Mouse (Mus musculus) stomach, embryonic 16.5 days (tissue): ENCODE results near the gene Trim63. TPM values are rescaled to one million over a fixed set of nuclear protein-coding genes. Genes with fewer than 3 reads are reported as not detected.
"Not testable (repeated sequence)": the region's sequence is repeated elsewhere in the genome, so short reads cannot be mapped to it uniquely, and the experiment has no call there.

Experiments used
- ATAC-seq: fragments of 200-750 bp; cut with Nextera tagmentation; 2 replicates; pipeline ENCODE4 v1.8.0; 2017; ENCODE audit warnings: moderate number of reproducible peaks, moderate TSS enrichment; ENCODE audit not compliant: insufficient read depth, low FRiP score
- H3K27ac ChIP-seq: fragments of 300-500 bp; sonication (generic); 2 replicates; pipeline ENCODE4 v1.5.1; 2014; ENCODE audit warnings: low read length
- H3K27me3 ChIP-seq: fragments of 300-500 bp; sonication (generic); 2 replicates; pipeline ENCODE4 v1.6.1; 2014; ENCODE audit warnings: low read length, control low read depth, mixed read lengths; ENCODE audit not compliant: control insufficient read depth, insufficient read depth
- H3K36me3 ChIP-seq: fragments of 300-500 bp; sonication (generic); 2 replicates; pipeline ENCODE4 v1.6.1; 2014; ENCODE audit warnings: low read length; ENCODE audit not compliant: control insufficient read depth, insufficient read depth
- H3K4me1 ChIP-seq: fragments of 300-500 bp; sonication (generic); 2 replicates; pipeline ENCODE4 v1.6.1; 2014; ENCODE audit warnings: low read length, control low read depth, mixed read lengths; ENCODE audit not compliant: control insufficient read depth, insufficient read depth
- H3K4me2 ChIP-seq: fragments of 300-500 bp; sonication (generic); 2 replicates; pipeline ENCODE4 v1.6.1; 2014; ENCODE audit warnings: low read depth, low read length, mixed read lengths
- H3K4me3 ChIP-seq: fragments of 300-500 bp; sonication (generic); replicated peaks from 2 replicates; pipeline ENCODE4 v1.5.1; 2014; ENCODE audit warnings: mild to moderate bottlenecking, low read length
- H3K9ac ChIP-seq: fragments of 300-500 bp; sonication (generic); 2 replicates; pipeline ENCODE4 v1.6.1; 2014; ENCODE audit warnings: low read length
- H3K9me3 ChIP-seq: fragments of 300-500 bp; sonication (generic); replicated peaks from 2 replicates; pipeline ENCODE4 v1.6.1; 2016; ENCODE audit warnings: low read length, control low read depth; ENCODE audit not compliant: control insufficient read depth
- WGBS: fragments of 180-500 bp; shearing (Covaris S2); extraction: QIAGEN DNeasy Blood & Tissue Kit; methylation state at CpG from one replicate; pipeline ENCODE4 v1.1.7; 2014; 5-methylcytosine and 5-hydroxymethylcytosine counted together
- polyA plus RNA-seq: library from polyadenylated mRNA; unstranded; fragments of >200 nt; fragmentation: Nextera tagmentation; extraction: Ambion mirVana; gene quantifications from 2 replicates; pipeline ENCODE4 v1.2.1, GENCODE M21; 2015

The Trim63 gene
- polyA plus RNA-seq, 1 experiment from 2014 or later, result 1.4 TPM

GRCm38 (mm10) chr4:134324655-134325054 is 9.7 kb downstream of the Trim63 start:
- WGBS, result 45% methylated on average over 5 of the region's 5 CpGs
- Histone ChIP-seq H3K27me3 (no peaks in the 10 kb centered on the region), H3K9me3 (no peaks in the 10 kb centered on the region), H3K9ac (no peak overlapping the region), H3K4me3 (no peak overlapping the region), H3K27ac (no peak overlapping the region), H3K4me2 (no peak overlapping the region), H3K36me3 (no peaks in the 10 kb centered on the region), H3K4me1 (no peaks in the 10 kb centered on the region)
- ATAC-seq, result no peak

GRCm38 (mm10) chr4:134326859-134327530 is 12.1 kb downstream of the Trim63 start:
- Histone ChIP-seq H3K4me3 (no peak overlapping the region), H3K4me1 (no peaks in the 10 kb centered on the region), H3K4me2 (no peak overlapping the region), H3K9ac (no peak overlapping the region), H3K27ac (no peak overlapping the region), H3K9me3 (no peaks in the 10 kb centered on the region), H3K27me3 (no peaks in the 10 kb centered on the region), H3K36me3 (no peaks in the 10 kb centered on the region)
- ATAC-seq, result peak; percentile 55; the same call in 1 of the 2 replicates
- 52% methylated on average over 5 of the region's 5 CpGs for WGBS

- H3K4me2 ChIP-seq, result no peak overlapping the region
- no peaks in the 10 kb centered on the region for H3K9me3 ChIP-seq
- H3K27me3 ChIP-seq, result no peaks in the 10 kb centered on the region
- H3K9ac ChIP-seq, result no peak overlapping the region
- H3K4me3 ChIP-seq, result no peak overlapping the region
- H3K36me3 ChIP-seq, result no peaks in the 10 kb centered on the region
- 56% methylated on average over 8 of the region's 8 CpGs for WGBS
- H3K4me1 ChIP-seq, result no peaks in the 10 kb centered on the region
- H3K27ac ChIP-seq, result no peak overlapping the region
- ATAC-seq, result no peak
Measured at GRCm38 (mm10) chr4:134328151-134328550, 13.2 kb downstream of the Trim63 start.

DNA sequence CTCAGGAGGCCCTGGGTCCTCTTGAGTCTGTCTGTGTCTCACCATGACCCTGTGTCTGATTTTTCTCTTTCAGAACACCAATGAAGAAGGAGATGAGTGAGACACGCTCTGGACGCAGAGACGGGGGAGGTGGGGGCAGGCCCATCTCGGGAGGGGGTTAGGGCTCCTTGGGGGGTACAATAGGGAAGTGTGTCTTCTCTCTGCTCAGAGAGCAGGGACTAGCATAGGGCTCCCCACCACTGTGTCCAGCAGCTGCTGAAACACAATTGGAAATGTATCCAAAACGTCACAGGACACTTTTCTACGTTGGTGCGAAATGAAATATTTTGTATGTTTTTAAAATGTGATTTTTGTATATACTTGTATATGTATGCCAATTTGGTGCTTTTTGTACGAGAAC is 13.9 kb downstream of the Trim63 start:
- Histone ChIP-seq H3K9ac (no peak overlapping the region), H3K27me3 (no peaks in the 10 kb centered on the region), H3K4me2 (no peak overlapping the region), H3K36me3 (no peaks in the 10 kb centered on the region), H3K4me1 (no peaks in the 10 kb centered on the region), H3K9me3 (no peaks in the 10 kb centered on the region), H3K27ac (no peak overlapping the region), H3K4me3 (no peak overlapping the region)
- ATAC-seq, result no peak
- WGBS, result 79% methylated on average over 8 of the region's 8 CpGs

- no peak overlapping the region for H3K4me2 ChIP-seq
- no peak for ATAC-seq
- 72% methylated on average over 5 of the region's 5 CpGs for WGBS
- no peak overlapping the region for H3K4me3 ChIP-seq
- H3K27ac ChIP-seq, result no peak overlapping the region
- no peaks in the 10 kb centered on the region for H3K4me1 ChIP-seq
- H3K9me3 ChIP-seq, result no peaks in the 10 kb centered on the region
- no peaks in the 10 kb centered on the region for H3K27me3 ChIP-seq
- no peaks in the 10 kb centered on the region for H3K36me3 ChIP-seq
- H3K9ac ChIP-seq, result no peak overlapping the region
Measured at GRCm38 (mm10) chr4:134330281-134330680, 15.4 kb downstream of the Trim63 start.

DNA sequence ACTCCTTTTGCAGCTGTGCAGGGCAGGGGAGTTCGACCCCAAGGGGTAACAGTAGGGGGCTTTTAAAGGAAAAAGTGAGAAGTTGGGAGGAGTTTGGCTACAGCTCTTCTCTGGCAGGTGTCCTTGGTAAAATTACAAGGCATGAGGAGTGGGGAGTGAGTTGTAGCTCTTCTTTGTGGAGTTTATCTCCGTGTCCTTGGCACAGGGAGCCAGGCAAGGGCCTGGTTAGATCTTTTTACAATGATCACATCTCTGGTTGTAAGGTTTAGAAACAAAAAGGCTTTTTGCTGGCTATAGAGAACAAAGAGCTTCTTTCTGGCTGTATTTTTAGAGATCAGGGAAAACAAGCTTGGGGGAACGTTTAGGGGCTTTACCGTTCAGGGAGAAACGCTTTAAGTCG is 26.3 kb downstream of the Trim63 start:
- H3K9ac ChIP-seq, H3K27ac ChIP-seq, H3K4me3 ChIP-seq, ATAC-seq, H3K4me1 ChIP-seq, H3K36me3 ChIP-seq, H3K9me3 ChIP-seq, H3K4me2 ChIP-seq: not testable (repeated sequence)
- 73% methylated on average over 6 of the region's 6 CpGs for WGBS
- H3K27me3 ChIP-seq, result peaks cover 36% of the 10 kb centered on the region

- H3K9me3 ChIP-seq, result no peaks in the 10 kb centered on the region
- 39% methylated on average over 11 of the region's 11 CpGs for WGBS
- no peak overlapping the region for H3K27ac ChIP-seq
- no peak overlapping the region; the same call in 1 of the 2 replicates for H3K9ac ChIP-seq
- no peaks in the 10 kb centered on the region for H3K36me3 ChIP-seq
- ATAC-seq, result no peak
- H3K27me3 ChIP-seq, result peaks cover 36% of the 10 kb centered on the region
- peak overlapping the region; percentile 37; the same call in 1 of the 2 replicates for H3K4me3 ChIP-seq
- H3K4me1 ChIP-seq, result peaks cover 10% of the 10 kb centered on the region; the same call in 1 of the 2 replicates
- no peak overlapping the region for H3K4me2 ChIP-seq
Measured at GRCm38 (mm10) chr4:134342213-134342779, 27.4 kb downstream of the Trim63 start.

DNA sequence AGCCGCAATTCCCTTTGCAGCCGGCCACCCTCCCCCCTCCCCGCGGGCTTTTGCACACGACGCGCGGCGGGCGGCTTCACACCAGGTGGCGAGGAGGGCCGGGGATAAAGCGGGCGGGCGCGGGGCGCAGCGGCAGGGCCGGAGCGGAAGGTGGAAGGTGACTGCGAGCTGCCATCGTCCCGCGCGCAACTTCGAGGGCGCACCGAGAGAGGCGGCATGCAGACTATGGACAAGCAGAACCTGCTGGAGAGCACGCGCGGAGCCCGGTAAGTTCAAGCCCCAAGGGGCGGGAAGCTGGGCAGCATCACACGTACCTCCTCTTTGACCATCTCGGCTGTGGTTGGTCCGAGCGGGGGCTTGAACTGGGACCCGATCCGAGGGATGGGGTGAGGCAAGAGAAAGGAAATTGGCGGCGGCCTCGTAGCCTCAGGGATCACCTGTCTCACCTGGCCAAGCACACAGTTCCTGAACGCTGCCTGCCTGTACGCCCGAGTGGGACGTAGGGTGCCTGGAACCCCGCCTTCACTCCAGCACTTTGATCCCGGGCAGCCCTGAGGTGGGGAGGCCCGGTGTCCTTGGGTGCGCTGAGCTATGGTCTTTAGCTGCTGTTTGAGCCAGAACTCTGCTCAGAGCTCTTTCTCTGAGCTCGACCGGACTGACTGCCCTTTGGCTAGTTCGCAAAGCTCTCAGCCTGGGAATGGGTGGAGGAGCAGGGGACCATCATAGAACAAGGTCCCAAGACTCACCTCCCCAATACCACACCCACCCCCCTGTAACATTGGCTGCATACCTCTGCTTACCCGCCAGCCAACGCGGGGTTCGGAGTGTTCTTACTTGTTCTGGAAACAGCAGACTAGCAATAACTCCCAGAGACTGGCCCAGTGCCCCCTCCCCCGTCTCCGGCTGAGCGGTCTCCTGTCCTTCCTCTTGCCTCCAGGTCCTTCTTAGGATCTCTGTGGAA is 28.4 kb downstream of the Trim63 start, which contains the start of gene Slc30a2:
Slc30a2 (plus strand) TSS at position 111 of the 961 bp plus-strand sequence.
- Histone ChIP-seq H3K9me3 (no peaks in the 10 kb centered on the region), H3K4me3 (peak within 1 kb of the TSS; percentile 37), H3K27me3 (peaks cover 36% of the 10 kb centered on the region), H3K27ac (no peak within 1 kb of the TSS), H3K4me2 (peak within 1 kb of the TSS; percentile 57), H3K9ac (peak within 1 kb of the TSS; percentile 58), H3K36me3 (no peaks in the 10 kb centered on the region), H3K4me1 (peaks cover 10% of the 10 kb centered on the region; the same call in 1 of the 2 replicates)
- WGBS, result 3% methylated on average over 61 of the region's 61 CpGs
- ATAC-seq, result peak; percentile 69; the same call in 1 of the 2 replicates
